Mouse (Mus musculus) small intestine, adult 2 months (tissue): ENCODE data around the gene Fam170b.

Experiments used
- CTCF ChIP-seq: fragments of 200-500 bp; IDR thresholded peaks from 2 replicates; pipeline ENCODE4 v1.5.1; 2012; ENCODE audit warnings: low read depth, mild to moderate bottlenecking, control low read depth, inconsistent platforms, low read length, moderate library complexity, mixed read lengths; ENCODE audit not compliant: insufficient replicate concordance, insufficient read length; ENCODE audit errors: extremely low read depth
- POLR2A ChIP-seq: fragments of 200-500 bp; IDR thresholded peaks from 2 replicates; pipeline ENCODE4 v1.6.1; 2012; ENCODE audit warnings: low read depth, mild to moderate bottlenecking, control low read depth, inconsistent platforms, low read length, moderate library complexity

DNA sequence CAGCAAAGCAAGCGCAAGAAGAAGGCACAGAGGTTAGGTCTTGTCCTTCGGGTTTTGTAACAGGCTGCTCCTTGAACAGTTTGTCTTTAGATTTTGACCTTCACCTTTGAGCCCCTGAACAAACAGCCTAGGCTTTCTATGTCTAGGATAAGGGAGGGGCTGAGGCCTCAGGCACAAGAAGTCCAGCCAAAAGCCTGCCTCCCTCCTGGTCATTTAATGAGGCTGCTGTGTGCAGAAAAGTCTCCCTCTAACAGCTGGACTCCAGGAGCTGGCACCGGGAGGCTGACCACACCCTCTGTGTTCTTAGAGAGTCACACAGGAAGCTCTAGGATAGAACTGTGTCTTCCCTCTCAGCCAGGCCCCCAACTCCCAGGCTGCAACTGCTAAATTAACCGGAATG lies 6.6 kb upstream of the Fam170b start:
- TF ChIP-seq CTCF (no peak), POLR2A (no peak)
